In genomic region chr3:105959999-105960398, GRCm38 (mm10) we compare ENCODE assay signal across 8 mouse cellular contexts. TPM values are rescaled to one million over a fixed set of nuclear protein-coding genes. Genes with fewer than 3 reads are reported as not detected.
DNase-seq lines count a peak whose midpoint lies in the region; ATAC-seq and TF ChIP-seq lines count a peak whose summit lies in the region.

Gene Atp5f1 (minus strand): TSS chr3:105960099.

- H3K27me3 ChIP-seq in MEL (ENCODE audit: control insufficient read depth in 1 of 2, insufficient read depth in 2 of 2, low read length in 2 of 2) = no peaks in the 10 kb centered on the region
- no peaks in the 10 kb centered on the region for H3K27me3 ChIP-seq in forebrain, embryonic 15.5 days
- no peaks in the 10 kb centered on the region for H3K27me3 ChIP-seq in hindbrain, embryonic 12.5 days
- H3K27me3 ChIP-seq in liver, embryonic 14.5 days (ENCODE audit: control insufficient read depth, insufficient read depth, low read length) = no peaks in the 10 kb centered on the region

- H3K79me2 ChIP-seq in MEL (ENCODE audit: control insufficient read depth, insufficient read depth, low read length, poor library complexity) = peaks cover 53% of the 10 kb centered on the region

- H3K36me3 ChIP-seq in MEL (ENCODE audit: control insufficient read depth in 1 of 2, insufficient read depth in 2 of 2, low read length in 2 of 2) = peaks cover 22 to 53% of the 10 kb centered on the region in 2 experiments
- peaks cover 47% of the 10 kb centered on the region for H3K36me3 ChIP-seq in forebrain, embryonic 15.5 days
- peaks cover 42% of the 10 kb centered on the region for H3K36me3 ChIP-seq in hindbrain, embryonic 12.5 days
- H3K36me3 ChIP-seq in liver, embryonic 14.5 days (replicated peaks; ENCODE audit: control insufficient read depth, insufficient read depth, low read depth) = peaks cover 37% of the 10 kb centered on the region

- TF ChIP-seq EP300 in MEL (IDR thresholded peaks at IDR 0.05; ENCODE audit: low read depth in 1 of 2, low read length in 2 of 2) = no peak
- TF ChIP-seq EP300 in liver, embryonic 14.5 days (IDR thresholded peaks at IDR 0.05; ENCODE audit: low read depth) = no peak

- peaks cover 3 to 20% of the 10 kb centered on the region in 2 experiments; a peak in 1 of 4 replicates for H3K4me1 ChIP-seq in MEL (ENCODE audit: control insufficient read depth in 1 of 2, insufficient read depth in 2 of 2, low read length in 2 of 2)
- H3K4me1 ChIP-seq in forebrain, embryonic 15.5 days = peaks cover 28% of the 10 kb centered on the region
- peaks cover 24% of the 10 kb centered on the region for H3K4me1 ChIP-seq in hindbrain, embryonic 12.5 days
- peaks cover 13% of the 10 kb centered on the region in 2 experiments for H3K4me1 ChIP-seq in liver, embryonic 14.5 days (replicated peaks; ENCODE audit: control insufficient read depth in 2 of 2, insufficient read depth in 2 of 2, low read length in 1 of 2)

- H3K9ac ChIP-seq in MEL (ENCODE audit: control insufficient read depth, low read depth, low read length, poor library complexity, severe bottlenecking) = peak within 1 kb of the TSS; percentile 96
- peak within 1 kb of the TSS; percentile 99 for H3K9ac ChIP-seq in forebrain, embryonic 15.5 days (replicated peaks)
- H3K9ac ChIP-seq in hindbrain, embryonic 12.5 days = peak within 1 kb of the TSS; percentile 95
- H3K9ac ChIP-seq in liver, embryonic 14.5 days (replicated peaks) = peak within 1 kb of the TSS; percentile 93

- TF ChIP-seq RAD21 in MEL (IDR thresholded peaks at IDR 0.05; ENCODE audit: low read depth, low read length) = no peak

- TF ChIP-seq CTCF in MEL (IDR thresholded peaks at IDR 0.05 in 2 of 3, conservative IDR thresholded peaks at IDR 0.05 in 1 of 3; ENCODE audit: control insufficient read depth in 1 of 3, insufficient read depth in 1 of 3, low read depth in 2 of 3, low read length in 3 of 3, poor library complexity in 1 of 3, severe bottlenecking in 1 of 3) = no peak
- no peak for TF ChIP-seq CTCF in liver, embryonic 14.5 days (IDR thresholded peaks at IDR 0.05; ENCODE audit: low read depth)

- no peak for DNase-seq in adrenal gland, adult 18-20 months (ENCODE audit: low spot score in 2 of 2)
- no peak for DNase-seq in adrenal gland, adult (ENCODE audit: inconsistent age in 2 of 2, low spot score in 1 of 2)
- no peak for DNase-seq in MEL (ENCODE audit: low read depth, low spot score)
- DNase-seq in liver, embryonic 14.5 days (ENCODE audit: low read depth in 3 of 3, low spot score in 3 of 3) = no peak
- no peak for DNase-seq in ovary, adult 18-20 months (ENCODE audit: low spot score)
- DNase-seq in spleen, postnatal 14 days (ENCODE audit: low spot score in 2 of 2) = no peak

- 7% methylated on average over 6 of the region's 6 CpGs for WGBS in forebrain, embryonic 15.5 days
- 5% methylated on average over 6 of the region's 6 CpGs for WGBS in hindbrain, embryonic 12.5 days
- 8% methylated on average over 6 of the region's 6 CpGs for WGBS in liver, embryonic 14.5 days (ENCODE audit: insufficient replicate concordance)

- peak within 1 kb of the TSS; percentile 77 for H3K4me2 ChIP-seq in forebrain, embryonic 15.5 days (replicated peaks)
- peak within 1 kb of the TSS; percentile 84 for H3K4me2 ChIP-seq in hindbrain, embryonic 12.5 days (replicated peaks)
- H3K4me2 ChIP-seq in liver, embryonic 14.5 days (ENCODE audit: low read depth) = peak within 1 kb of the TSS; percentile 98

- ATAC-seq in forebrain, embryonic 15.5 days (replicated peaks) = no peak
- ATAC-seq in hindbrain, embryonic 12.5 days (ENCODE audit: low FRiP score) = no peak
- ATAC-seq in liver, embryonic 14.5 days (ENCODE audit: insufficient read depth) = no peak

- TF ChIP-seq POLR2A in MEL (IDR thresholded peaks at IDR 0.05; ENCODE audit: control insufficient read depth in 1 of 2, insufficient read depth in 1 of 2, low read depth in 1 of 2, low read length in 2 of 2, poor library complexity in 1 of 2) = no peak

- H3K27ac ChIP-seq in MEL (ENCODE audit: control insufficient read depth, low read depth, low read length) = peak within 1 kb of the TSS; percentile 70
- H3K27ac ChIP-seq in forebrain, embryonic 15.5 days (replicated peaks) = peak within 1 kb of the TSS; percentile 91
- peak within 1 kb of the TSS; percentile 90 for H3K27ac ChIP-seq in hindbrain, embryonic 12.5 days
- H3K27ac ChIP-seq in liver, embryonic 14.5 days = peak within 1 kb of the TSS; percentile 46

- H3K4me3 ChIP-seq in MEL (ENCODE audit: control insufficient read depth in 1 of 2, insufficient read depth in 1 of 2, low read depth in 2 of 2, low read length in 2 of 2) = peak within 1 kb of the TSS; percentile 49 to 98
- peak within 1 kb of the TSS; percentile 98 for H3K4me3 ChIP-seq in forebrain, embryonic 15.5 days
- peak within 1 kb of the TSS; percentile 89 for H3K4me3 ChIP-seq in hindbrain, embryonic 12.5 days
- H3K4me3 ChIP-seq in liver, embryonic 14.5 days (ENCODE audit: insufficient read depth in 1 of 2, low read depth in 2 of 2, low read length in 2 of 2) = peak within 1 kb of the TSS; percentile 83 to 92

- H3K9me3 ChIP-seq in MEL (replicated peaks; ENCODE audit: insufficient read depth, low read length) = no peaks in the 10 kb centered on the region
- H3K9me3 ChIP-seq in forebrain, embryonic 15.5 days = no peaks in the 10 kb centered on the region
- H3K9me3 ChIP-seq in hindbrain, embryonic 12.5 days (replicated peaks) = no peaks in the 10 kb centered on the region
- no peaks in the 10 kb centered on the region for H3K9me3 ChIP-seq in liver, embryonic 14.5 days (ENCODE audit: control insufficient read depth, low read length)

TF ChIP-seq in MEL, 35 proteins besides CTCF, POLR2A, EP300 and RAD21:
- TF ChIP-seq SIN3A (IDR thresholded peaks at IDR 0.05; ENCODE audit: low read length) (no peak), CHD1 (IDR thresholded peaks at IDR 0.05; ENCODE audit: low read depth, low read length) (no peak), JUND (IDR thresholded peaks at IDR 0.05; ENCODE audit: low read depth, low read length) (no peak)

RNA-seq across cellular contexts. Expression of gene Atp5f1, which starts in this region (rescaled TPM):
- 100 to 1,000 TPM; 342 to 391 TPM for total RNA-seq in adrenal gland, adult 18-20 months (2021)
- 309 and 313 TPM in 2 replicates for total RNA-seq in MEL (2012; rRNA removed)
- polyA plus RNA-seq in MEL (2012; ENCODE audit: insufficient read depth in 1 of 2, insufficient read length in 2 of 2, low read depth in 1 of 2, low replicate concordance in 2 of 2, missing spikeins in 1 of 2) = 100 to 1,000 TPM in 1 of 2 experiments, not detected in 1; 344 TPM
- 477 and 490 TPM in 2 replicates for polyA plus RNA-seq in forebrain, embryonic 15.5 days (2015; fragmentation: Nextera tagmentation; extraction: Ambion mirVana)
- 442 and 470 TPM in 2 replicates for polyA plus RNA-seq in hindbrain, embryonic 12.5 days (2016; fragmentation: Nextera tagmentation; extraction: Ambion mirVana)
- 93.2 and 171 TPM in 2 replicates for polyA plus RNA-seq in liver, embryonic 14.5 days (2012; rRNA removed)
- 362 and 364 TPM in 2 replicates for polyA plus RNA-seq in liver, embryonic 14.5 days (2014; fragmentation: Nextera tagmentation; extraction: Ambion mirVana)
